Mouse (Mus musculus) heart, adult 2 months (tissue): Measurements from ENCODE around the gene Wwox.

Source experiments
- CTCF ChIP-seq: fragments of 200-600 bp; IDR thresholded peaks from 2 replicates; pipeline ENCODE4 v1.8.1; 2022; ENCODE audit warnings: antibody characterized with exemption, mild to moderate bottlenecking, moderate library complexity
- POLR2A ChIP-seq: fragments of 200-500 bp; IDR thresholded peaks from 2 replicates; pipeline ENCODE4 v1.6.1; 2011; ENCODE audit warnings: mild to moderate bottlenecking, low read depth, low read length, control low read depth; ENCODE audit not compliant: insufficient read depth

- TF ChIP-seq CTCF (no peak), POLR2A (no peak)
Measured at GRCm38 (mm10) chr8:114579292-114579691, 139.8 kb downstream of the Wwox start.
